Mouse (Mus musculus) heart, embryonic 13.5 days (tissue): ENCODE data around the gene Rnf169. TPM values are rescaled to one million over a fixed set of nuclear protein-coding genes. Genes with fewer than 3 reads are reported as not detected.

ENCODE experiments used
- ATAC-seq: fragments of 200-750 bp; cut with Nextera tagmentation; 2 replicates; pipeline ENCODE4 v1.8.0; 2017; ENCODE audit warnings: moderate TSS enrichment; ENCODE audit not compliant: insufficient number of reproducible peaks, low FRiP score, low TSS enrichment; ENCODE audit errors: extremely low read depth
- H3K27ac ChIP-seq: fragments of 300-500 bp; sonication (generic); replicated peaks from 2 replicates; pipeline ENCODE4 v1.5.1; 2015; ENCODE audit warnings: moderate library complexity, mild to moderate bottlenecking, inconsistent platforms
- H3K27me3 ChIP-seq: fragments of 300-500 bp; sonication (generic); replicated peaks from 2 replicates; pipeline ENCODE4 v1.6.1; 2015; ENCODE audit warnings: mild to moderate bottlenecking, inconsistent platforms
- H3K36me3 ChIP-seq: fragments of 300-500 bp; sonication (generic); 2 replicates; pipeline ENCODE4 v1.6.1; 2015; ENCODE audit warnings: mild to moderate bottlenecking, inconsistent platforms
- H3K4me1 ChIP-seq: fragments of 300-500 bp; sonication (generic); 2 replicates; pipeline ENCODE4 v1.6.1; 2015; ENCODE audit warnings: inconsistent platforms
- H3K4me2 ChIP-seq: fragments of 300-500 bp; sonication (generic); 2 replicates; pipeline ENCODE4 v1.6.1; 2015; ENCODE audit warnings: inconsistent platforms, mild to moderate bottlenecking, moderate library complexity
- H3K4me3 ChIP-seq: fragments of 300-500 bp; sonication (generic); 2 replicates; pipeline ENCODE4 v1.5.1; 2015; ENCODE audit warnings: moderate library complexity, mild to moderate bottlenecking, inconsistent platforms
- H3K9ac ChIP-seq: fragments of 300-500 bp; sonication (generic); 2 replicates; pipeline ENCODE4 v1.6.1; 2015; ENCODE audit warnings: inconsistent platforms, mild to moderate bottlenecking, moderate library complexity
- H3K9me3 ChIP-seq: fragments of 300-500 bp; sonication (generic); 2 replicates; pipeline ENCODE4 v1.6.1; 2016; ENCODE audit warnings: inconsistent platforms
- WGBS: fragments of 180-500 bp; shearing (Covaris S2); methylation state at CpG from one replicate; pipeline ENCODE4 v1.1.7; 2015; ENCODE audit warnings: mixed read lengths; 5-methylcytosine and 5-hydroxymethylcytosine counted together
- polyA plus RNA-seq: library from polyadenylated mRNA; unstranded; fragments of >200 nt; fragmentation: Nextera tagmentation; extraction: Ambion mirVana; gene quantifications from 2 replicates; pipeline ENCODE4 v1.2.1, GENCODE M21; 2015

The Rnf169 gene
- polyA plus RNA-seq, 1 experiment from 2014 or later, result 2.7 TPM

DNA sequence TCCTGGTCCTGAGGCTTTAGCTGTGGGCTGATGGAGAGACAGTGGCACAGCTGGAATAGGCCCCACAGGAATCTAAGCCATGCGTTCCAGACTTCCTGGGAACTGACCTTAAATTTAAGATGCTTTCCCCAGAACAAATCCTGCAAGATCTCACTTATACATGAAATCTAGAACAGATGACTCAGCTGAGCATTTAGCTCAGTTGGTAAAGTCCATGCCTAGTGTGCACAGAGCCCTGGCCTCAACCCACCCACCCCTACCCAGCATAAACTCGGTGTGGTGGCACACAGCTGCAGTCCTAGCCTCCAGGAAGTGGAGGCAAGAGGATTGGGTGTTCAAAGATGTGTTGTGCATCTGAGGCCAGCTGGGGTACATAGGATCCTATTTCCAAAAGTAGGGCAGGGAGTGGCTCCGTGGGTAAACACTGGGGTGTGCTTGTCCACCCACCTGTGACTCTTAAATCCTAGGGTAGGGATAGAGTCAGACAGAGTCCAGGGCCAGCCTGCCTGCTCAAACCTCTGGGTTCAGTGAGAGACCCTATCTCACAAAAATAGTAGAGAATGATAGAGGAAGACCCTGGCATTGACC is 90.0 kb downstream of the Rnf169 start:
- H3K27me3 ChIP-seq, result 0 out of 2 replicates have a peak, but pooled peaks cover 5% of the 10 kb centered on the region
- H3K4me1 ChIP-seq, result peaks cover 10% of the 10 kb centered on the region
- H3K4me3 ChIP-seq, result no peak overlapping the region
- H3K9me3 ChIP-seq, result no peaks in the 10 kb centered on the region
- no peak overlapping the region for H3K27ac ChIP-seq
- WGBS, result 69% methylated on average over 3 of the region's 3 CpGs
- no peak for ATAC-seq
- H3K4me2 ChIP-seq, result no peak overlapping the region
- H3K9ac ChIP-seq, result no peak overlapping the region
- H3K36me3 ChIP-seq, result no peaks in the 10 kb centered on the region

DNA sequence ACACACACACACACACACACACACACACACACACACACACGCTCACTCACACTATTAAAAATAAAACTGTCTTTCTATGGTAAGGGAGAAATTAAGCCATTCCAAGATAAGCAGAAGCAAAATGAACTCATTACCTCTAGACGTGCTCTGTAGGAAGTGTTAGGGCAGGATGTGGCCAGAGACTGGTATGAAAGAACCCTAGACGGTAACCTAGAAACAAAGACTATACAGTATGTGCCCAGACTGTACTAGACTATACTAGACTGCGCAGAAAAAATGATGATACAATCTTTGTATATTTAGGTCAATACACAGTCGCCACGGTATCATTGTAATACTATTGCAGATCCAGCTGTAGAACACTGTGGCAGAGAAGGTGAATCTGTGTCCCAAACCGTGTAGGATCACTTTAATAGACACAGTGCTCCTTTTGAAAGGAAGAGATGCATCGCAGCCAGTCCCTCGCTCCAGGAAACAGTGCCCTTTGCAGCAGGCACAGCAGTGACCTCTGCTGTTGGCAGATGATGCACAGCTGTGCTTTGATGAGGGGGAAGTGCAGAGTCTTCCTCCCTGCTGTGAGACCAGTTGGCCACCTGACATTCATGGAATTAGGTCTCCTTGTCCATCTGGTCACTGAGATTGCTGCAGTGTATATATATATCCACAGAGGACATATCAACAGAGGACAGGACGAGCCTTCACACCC is 90.9 kb downstream of the Rnf169 start:
- Histone ChIP-seq H3K27ac (no peak overlapping the region), H3K9ac (no peak overlapping the region), H3K36me3 (no peaks in the 10 kb centered on the region), H3K4me1 (peaks cover 10% of the 10 kb centered on the region), H3K4me3 (no peak overlapping the region), H3K4me2 (no peak overlapping the region), H3K9me3 (no peaks in the 10 kb centered on the region), H3K27me3 (0 out of 2 replicates have a peak, but pooled peaks cover 5% of the 10 kb centered on the region)
- WGBS, result 41% methylated on average over 10 of the region's 10 CpGs
- ATAC-seq, result no peak

DNA sequence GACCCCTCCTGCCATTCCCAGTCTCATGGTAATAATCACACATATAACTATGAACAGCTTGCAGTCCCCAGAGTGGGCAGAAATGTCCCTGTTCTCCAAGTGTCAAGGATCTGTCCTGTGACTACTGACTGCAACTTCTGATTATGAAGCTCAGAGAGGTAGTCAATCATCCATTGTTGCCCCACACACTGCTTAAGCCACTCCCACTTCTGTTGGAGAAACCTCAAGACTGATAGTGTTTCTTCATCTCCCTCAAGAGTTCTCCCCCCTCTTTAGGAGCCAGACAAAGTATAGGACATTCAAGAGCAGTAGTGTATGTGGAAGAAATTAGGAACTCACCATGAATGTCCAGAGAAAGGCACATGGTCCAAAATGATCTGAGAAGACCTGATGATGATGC is 92.5 kb downstream of the Rnf169 start:
- ATAC-seq, result no peak
- Histone ChIP-seq H3K4me3 (no peak overlapping the region), H3K9ac (no peak overlapping the region), H3K9me3 (no peaks in the 10 kb centered on the region), H3K4me2 (no peak overlapping the region), H3K36me3 (no peaks in the 10 kb centered on the region), H3K27me3 (0 out of 2 replicates have a peak, but pooled peaks cover 5% of the 10 kb centered on the region), H3K27ac (no peak overlapping the region), H3K4me1 (peaks cover 10% of the 10 kb centered on the region)

DNA sequence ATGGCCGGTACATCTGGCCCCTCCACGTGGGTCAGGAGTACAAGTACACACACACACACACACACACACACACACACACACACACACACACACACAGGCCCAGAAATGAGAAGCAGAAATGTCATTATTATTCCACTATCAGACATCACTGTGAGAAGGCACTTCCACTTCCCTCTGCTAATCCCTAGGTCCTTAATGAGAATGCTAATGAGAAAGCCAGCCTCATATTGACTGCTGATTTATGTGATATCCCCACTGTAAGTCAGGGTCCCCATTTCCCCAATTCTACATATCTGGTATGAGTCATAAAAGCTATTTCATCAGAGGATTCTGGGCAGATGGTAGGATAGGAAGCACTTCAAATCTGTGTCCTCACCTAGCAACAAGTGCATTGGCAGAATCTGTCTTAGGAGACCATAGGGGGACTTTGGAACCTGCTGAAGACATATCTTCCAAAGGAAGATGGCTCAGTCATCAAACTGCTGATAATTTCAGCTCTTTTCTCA is 93.0 kb downstream of the Rnf169 start:
- no peaks in the 10 kb centered on the region for H3K36me3 ChIP-seq
- no peak overlapping the region for H3K4me3 ChIP-seq
- 70% methylated on average over 2 of the region's 2 CpGs for WGBS
- peaks cover 10% of the 10 kb centered on the region for H3K4me1 ChIP-seq
- no peak for ATAC-seq
- H3K27me3 ChIP-seq, result 0 out of 2 replicates have a peak, but pooled peaks cover 5% of the 10 kb centered on the region
- H3K4me2 ChIP-seq, result no peak overlapping the region
- H3K9ac ChIP-seq, result no peak overlapping the region
- H3K9me3 ChIP-seq, result no peaks in the 10 kb centered on the region
- no peak overlapping the region for H3K27ac ChIP-seq

DNA sequence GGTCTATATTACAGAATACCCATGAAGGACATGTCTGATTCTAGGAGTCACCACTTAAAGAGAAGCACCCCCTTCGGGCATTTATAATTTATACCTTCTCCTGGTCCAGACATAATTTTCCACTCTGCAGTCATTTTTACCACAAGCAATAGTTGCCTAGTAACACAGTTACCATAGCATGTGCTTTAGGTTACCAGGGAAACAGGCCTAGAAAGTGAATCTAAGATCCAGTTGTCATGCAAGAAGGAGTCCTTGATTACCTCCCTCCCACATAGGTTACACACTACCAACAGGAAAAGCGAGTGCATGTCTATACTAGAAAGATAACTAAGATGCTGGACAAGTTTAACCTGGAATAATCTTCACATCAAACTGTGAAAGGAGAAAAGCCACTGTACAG is 102.0 kb downstream of the Rnf169 start:
- no peaks in the 10 kb centered on the region for H3K9me3 ChIP-seq
- WGBS, result 57% methylated on average over 2 of the region's 2 CpGs
- no peaks in the 10 kb centered on the region for H3K36me3 ChIP-seq
- H3K27me3 ChIP-seq, result 0 out of 2 replicates have a peak, but pooled peaks cover 15% of the 10 kb centered on the region
- no peak overlapping the region for H3K27ac ChIP-seq
- H3K9ac ChIP-seq, result no peak overlapping the region
- peaks cover 20% of the 10 kb centered on the region for H3K4me1 ChIP-seq
- no peak overlapping the region for H3K4me3 ChIP-seq
- no peak overlapping the region for H3K4me2 ChIP-seq
- no peak for ATAC-seq

DNA sequence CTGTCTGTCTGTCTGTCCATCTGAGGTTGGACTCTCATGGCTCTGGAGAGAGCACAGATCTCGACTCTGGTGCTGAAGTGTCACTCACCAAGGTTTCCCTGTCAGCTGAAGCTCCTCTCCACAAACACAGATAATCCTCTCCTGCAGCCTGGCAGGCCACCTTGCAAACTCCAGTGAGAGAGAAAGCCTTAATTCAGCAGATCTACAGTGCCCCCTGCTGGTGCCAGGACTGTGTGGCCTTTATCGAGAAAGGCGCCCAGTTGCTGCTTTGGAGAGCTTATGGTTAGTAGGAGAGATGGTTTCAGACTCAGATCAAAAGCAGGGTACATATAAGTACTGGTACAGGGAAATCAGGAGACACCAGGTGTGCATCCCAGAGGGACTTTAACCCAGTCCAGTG is 103.9 kb downstream of the Rnf169 start:
- whole genome bisulfite sequencing, result 0% methylated on average over 3 of the region's 3 CpGs
- no peak for ATAC-seq

DNA sequence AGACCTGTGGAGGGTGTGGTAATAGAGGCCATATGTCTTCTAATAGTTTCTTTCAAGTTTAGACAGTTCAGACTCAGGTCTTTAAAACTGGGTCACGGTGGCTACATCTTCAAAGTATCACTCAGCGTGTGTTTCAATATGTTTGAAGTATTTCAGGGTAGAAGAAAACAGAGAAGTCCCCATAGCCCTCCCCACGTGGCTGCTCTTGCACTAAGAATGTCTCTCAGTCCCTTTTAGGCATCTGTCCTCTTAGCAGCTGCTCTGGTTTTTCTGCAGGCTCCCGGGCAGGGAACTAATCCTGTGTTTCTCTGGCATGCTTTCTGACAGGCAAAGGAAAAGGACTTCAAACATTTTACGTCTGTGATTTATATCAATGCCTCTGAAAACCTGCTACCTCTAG is 104.4 kb downstream of the Rnf169 start:
- Histone ChIP-seq H3K4me2 (no peak overlapping the region), H3K27me3 (0 out of 2 replicates have a peak, but pooled peaks cover 15% of the 10 kb centered on the region), H3K36me3 (no peaks in the 10 kb centered on the region), H3K4me3 (no peak overlapping the region), H3K9ac (0 out of 2 replicates have a peak overlapping the region, but pooled peaks have one; percentile 9), H3K27ac (no peak overlapping the region), H3K4me1 (peaks cover 20% of the 10 kb centered on the region), H3K9me3 (no peaks in the 10 kb centered on the region)
- ATAC-seq, result no peak
- WGBS, result 31% methylated on average over 5 of the region's 5 CpGs

More for the DNA sequence above, 103.9 kb downstream of the Rnf169 start:
- Histone ChIP-seq H3K27ac (no peak overlapping the region), H3K36me3 (no peaks in the 10 kb centered on the region), H3K4me2 (no peak overlapping the region), H3K4me3 (no peak overlapping the region), H3K4me1 (peaks cover 20% of the 10 kb centered on the region), H3K9me3 (no peaks in the 10 kb centered on the region), H3K27me3 (0 out of 2 replicates have a peak, but pooled peaks cover 15% of the 10 kb centered on the region), H3K9ac (0 out of 2 replicates have a peak overlapping the region, but pooled peaks have one; percentile 9)

DNA sequence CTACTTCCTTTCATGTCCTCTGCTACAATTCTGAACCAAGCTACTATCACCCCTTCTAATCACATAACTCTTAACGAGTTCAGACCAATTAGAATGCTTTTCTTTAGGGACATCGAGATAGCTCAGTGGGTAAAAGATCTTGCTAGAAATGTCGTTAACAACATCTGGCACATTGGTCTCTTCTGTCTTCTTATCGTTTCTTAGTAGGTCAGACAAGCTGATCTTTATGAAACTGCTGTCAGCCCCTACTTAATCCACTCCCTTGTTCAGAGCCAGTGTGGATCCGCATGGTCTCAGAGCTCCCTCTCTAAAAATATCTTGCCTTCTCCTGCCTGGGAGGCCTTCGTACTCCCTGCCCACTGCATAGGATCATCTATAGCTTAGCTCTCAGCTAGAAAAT is 106.3 kb downstream of the Rnf169 start:
- ATAC-seq, result no peak
- Histone ChIP-seq H3K36me3 (no peaks in the 10 kb centered on the region), H3K9me3 (no peaks in the 10 kb centered on the region), H3K27ac (no peak overlapping the region), H3K9ac (peak overlapping the region; percentile 21; the same call in 1 of the 2 replicates), H3K4me3 (no peak overlapping the region), H3K4me1 (peaks cover 20% of the 10 kb centered on the region), H3K4me2 (no peak overlapping the region), H3K27me3 (0 out of 2 replicates have a peak, but pooled peaks cover 15% of the 10 kb centered on the region)
- WGBS, result 37% methylated on average over 6 of the region's 6 CpGs

Other genes with a start within 250 kb of the Rnf169 start
- gene Olfr521, start 216.9 kb downstream of the Rnf169 start, polyA plus RNA-seq, result not detected in 2 replicates
- 3.1 and 3.9 TPM in 2 replicates for gene Neu3, start 152.0 kb downstream of the Rnf169 start, polyA plus RNA-seq
- 0.15 and 0.18 TPM in 2 replicates for gene Xrra1, start 121.3 kb downstream of the Rnf169 start, polyA plus RNA-seq
- 187 and 211 TPM in 2 replicates for gene Spcs2, start 117.0 kb downstream of the Rnf169 start, polyA plus RNA-seq
- gene Chrdl2, start 25.7 kb upstream of the Rnf169 start, polyA plus RNA-seq, result 0.48 and 0.49 TPM in 2 replicates
- gene Pold3, start 141.1 kb upstream of the Rnf169 start, polyA plus RNA-seq, result 34.8 and 36.5 TPM in 2 replicates
- gene Lipt2, start 178.8 kb upstream of the Rnf169 start, polyA plus RNA-seq, result 13.6 and 14.8 TPM in 2 replicates
- gene Kcne3, start 196.1 kb upstream of the Rnf169 start, polyA plus RNA-seq, result 11.0 and 14.0 TPM in 2 replicates
- 1.7 and 2.1 TPM in 2 replicates for gene Pgm2l1, start 246.9 kb upstream of the Rnf169 start, polyA plus RNA-seq